Mouse (Mus musculus): Measurements from ENCODE around the gene Klc1. TPM values are rescaled to one million over a fixed set of nuclear protein-coding genes. Genes with fewer than 3 reads are reported as not detected.

Klc1 gene
- total RNA-seq, 1 experiment from 2014 or later, result 73.9 TPM

DNA sequence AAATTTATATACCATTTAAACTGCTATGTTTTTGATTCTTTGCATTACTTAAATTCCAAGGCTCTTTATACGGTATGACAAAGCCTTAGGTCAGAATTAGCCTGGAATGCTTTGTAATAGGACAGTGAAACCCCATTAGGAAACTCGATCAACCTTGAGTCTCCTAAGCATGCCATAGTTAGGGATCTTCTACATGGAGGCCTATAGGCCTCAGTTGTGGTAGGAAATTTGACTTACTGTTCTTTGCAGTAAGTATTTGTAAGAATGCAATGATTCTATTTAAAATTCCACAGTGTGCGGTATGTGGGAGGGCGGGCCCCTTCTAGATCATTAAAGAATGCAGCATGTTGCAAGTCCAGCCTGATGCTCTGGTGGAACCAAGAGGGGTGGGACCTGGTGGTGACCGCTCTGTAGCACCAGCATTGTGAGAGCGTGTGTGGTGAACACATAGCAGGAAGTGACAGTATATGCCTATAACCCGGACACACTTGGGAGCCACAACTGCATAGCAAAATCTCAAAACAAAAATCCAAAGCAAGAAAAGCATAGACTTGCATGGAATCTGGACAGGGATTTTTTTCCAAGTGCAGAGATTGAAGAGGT, 1.8 kb downstream of the Klc1 start:
- no peak for ATAC-seq (replicated peaks in 1 of 2; ENCODE audit: insufficient read depth in 1 of 2, low FRiP score in 2 of 2, low TSS enrichment in 1 of 2, low read depth in 1 of 2, poor library complexity in 2 of 2, severe bottlenecking in 2 of 2)

DNA sequence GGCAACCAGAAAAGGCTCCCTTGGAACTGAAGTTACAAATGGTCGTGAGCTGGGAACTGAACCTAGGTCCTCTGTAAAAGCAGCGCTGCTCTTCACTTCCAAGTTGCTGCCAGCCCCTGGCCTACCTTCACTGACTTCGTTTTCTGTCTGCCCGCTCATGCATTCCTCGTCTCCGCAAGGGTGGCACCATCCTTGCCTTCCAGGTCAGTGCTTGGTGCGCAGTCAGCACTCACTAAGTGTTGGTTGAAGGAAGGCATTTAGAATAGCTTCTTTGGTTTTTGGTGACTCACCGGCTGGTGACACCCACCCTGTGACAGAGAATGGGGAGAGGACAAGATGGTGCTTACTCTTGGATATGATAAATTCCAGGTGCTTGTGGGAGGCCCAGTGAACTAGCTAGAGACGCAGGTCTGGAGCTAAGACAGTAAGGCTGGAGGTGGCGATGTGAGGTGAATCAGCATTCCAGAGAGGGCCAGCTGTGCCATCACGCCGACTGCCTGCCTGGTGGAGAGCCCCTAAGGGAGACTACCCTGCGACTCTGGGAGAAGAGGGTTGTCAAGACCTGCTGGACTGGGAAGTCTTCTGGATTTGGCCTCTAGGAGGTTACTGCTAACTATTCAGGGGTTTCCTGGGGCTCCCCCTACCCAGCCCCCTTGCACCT, 4.1 kb downstream of the Klc1 start:
- ATAC-seq (replicated peaks in 1 of 2; ENCODE audit: insufficient read depth in 1 of 2, low FRiP score in 2 of 2, low TSS enrichment in 1 of 2, low read depth in 1 of 2, poor library complexity in 2 of 2, severe bottlenecking in 2 of 2), result no peak

DNA sequence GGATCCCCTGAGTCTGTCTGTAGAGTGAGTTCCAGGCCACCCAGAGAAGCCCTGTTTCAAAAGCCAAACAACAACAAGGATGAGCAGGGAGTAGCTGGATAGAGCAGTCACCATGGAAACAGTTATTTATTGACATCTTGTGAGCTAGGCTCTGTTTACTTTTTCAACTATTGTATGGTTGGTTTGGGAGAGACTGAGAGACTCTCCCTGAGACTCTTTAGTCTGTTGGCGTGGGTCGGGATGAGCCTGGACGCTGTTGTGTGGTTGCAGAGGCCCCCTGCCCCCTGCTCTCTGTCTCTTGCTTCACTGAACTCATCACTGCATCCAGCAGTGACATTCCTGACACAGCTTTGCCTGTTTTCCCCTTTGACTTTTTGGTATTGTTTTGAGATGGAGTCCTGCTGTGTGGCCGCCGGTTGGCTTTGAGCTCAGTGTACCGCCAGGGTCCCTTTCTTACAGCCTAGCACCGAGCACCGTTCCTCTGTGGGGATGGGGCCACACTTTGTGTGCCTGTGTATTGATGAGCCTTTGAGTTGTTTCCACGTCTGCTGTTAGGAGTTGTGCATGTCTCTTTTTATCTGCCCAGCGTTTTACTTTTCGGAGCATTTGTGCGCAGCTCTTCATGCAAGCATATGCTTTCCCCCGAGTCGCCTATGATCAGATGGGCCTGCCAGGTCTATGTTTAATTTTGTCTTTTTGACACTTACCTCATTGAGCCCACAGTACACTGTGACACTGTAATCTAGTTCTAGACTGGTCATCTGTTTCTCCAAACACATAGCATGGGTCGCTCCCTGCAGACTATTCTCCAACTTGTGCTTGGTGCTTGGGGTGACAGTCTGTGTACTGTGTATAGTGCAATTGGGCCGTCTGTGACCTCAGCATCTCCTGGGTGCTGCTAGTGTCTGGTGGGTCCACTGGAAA, 7.9 kb downstream of the Klc1 start:
- ATAC-seq (replicated peaks in 1 of 2; ENCODE audit: insufficient read depth in 1 of 2, low FRiP score in 2 of 2, low TSS enrichment in 1 of 2, low read depth in 1 of 2, poor library complexity in 2 of 2, severe bottlenecking in 2 of 2), result no peak

DNA sequence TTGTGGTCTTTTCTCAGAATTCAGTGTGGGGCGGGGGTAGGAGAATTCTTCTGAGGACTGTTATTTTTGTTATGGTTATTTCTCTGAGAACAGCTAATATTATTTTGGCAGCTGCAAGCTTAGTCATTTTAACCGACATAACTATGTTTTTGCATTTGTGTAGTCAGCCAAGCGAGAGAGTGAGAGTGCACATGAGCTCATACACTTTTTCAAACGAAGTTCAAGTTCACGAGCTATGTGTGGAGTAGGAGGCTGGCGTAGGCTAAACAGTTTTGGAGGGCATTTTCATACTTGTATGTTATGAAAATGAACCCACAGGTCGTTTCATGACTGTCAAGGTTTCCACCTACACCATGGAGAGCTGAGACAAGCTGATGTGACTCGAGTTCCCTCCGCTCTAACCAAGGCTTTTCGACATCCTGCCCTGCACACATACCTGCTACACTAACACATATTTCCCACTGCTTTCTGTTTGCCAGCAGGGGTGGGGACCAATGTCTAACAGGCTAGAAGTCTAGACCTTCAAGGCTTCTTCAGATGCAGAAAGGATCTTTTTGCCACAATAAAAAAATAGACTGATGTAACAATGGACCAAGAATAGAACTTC, 9.8 kb downstream of the Klc1 start:
- ATAC-seq (replicated peaks in 1 of 2; ENCODE audit: insufficient read depth in 1 of 2, low FRiP score in 2 of 2, low TSS enrichment in 1 of 2, low read depth in 1 of 2, poor library complexity in 2 of 2, severe bottlenecking in 2 of 2), result no peak

DNA sequence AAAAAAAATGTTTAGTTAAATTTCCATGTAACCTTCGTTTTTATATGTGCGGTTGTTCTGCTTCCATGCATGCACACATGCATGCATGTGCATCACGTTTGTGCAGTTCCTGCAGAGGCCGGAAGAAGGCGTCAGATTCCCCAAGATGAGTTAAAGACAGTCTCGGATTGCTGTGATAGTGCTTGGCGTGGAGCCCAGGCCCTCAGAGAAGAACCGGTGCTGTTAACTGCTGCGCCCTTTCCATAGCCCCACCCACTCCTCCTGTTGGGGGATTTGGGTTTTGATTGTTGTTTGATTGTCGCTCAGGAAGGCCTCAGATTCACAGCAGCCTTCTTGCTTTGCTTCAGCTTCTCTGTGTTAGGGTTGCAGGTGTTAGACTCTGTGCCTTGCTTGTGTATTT, 10.7 kb downstream of the Klc1 start:
- peak in 1 of 2 experiments; percentile 22; a peak in 1 of 4 replicates for ATAC-seq (replicated peaks in 1 of 2; ENCODE audit: insufficient read depth in 1 of 2, low FRiP score in 2 of 2, low TSS enrichment in 1 of 2, low read depth in 1 of 2, poor library complexity in 2 of 2, severe bottlenecking in 2 of 2)

DNA sequence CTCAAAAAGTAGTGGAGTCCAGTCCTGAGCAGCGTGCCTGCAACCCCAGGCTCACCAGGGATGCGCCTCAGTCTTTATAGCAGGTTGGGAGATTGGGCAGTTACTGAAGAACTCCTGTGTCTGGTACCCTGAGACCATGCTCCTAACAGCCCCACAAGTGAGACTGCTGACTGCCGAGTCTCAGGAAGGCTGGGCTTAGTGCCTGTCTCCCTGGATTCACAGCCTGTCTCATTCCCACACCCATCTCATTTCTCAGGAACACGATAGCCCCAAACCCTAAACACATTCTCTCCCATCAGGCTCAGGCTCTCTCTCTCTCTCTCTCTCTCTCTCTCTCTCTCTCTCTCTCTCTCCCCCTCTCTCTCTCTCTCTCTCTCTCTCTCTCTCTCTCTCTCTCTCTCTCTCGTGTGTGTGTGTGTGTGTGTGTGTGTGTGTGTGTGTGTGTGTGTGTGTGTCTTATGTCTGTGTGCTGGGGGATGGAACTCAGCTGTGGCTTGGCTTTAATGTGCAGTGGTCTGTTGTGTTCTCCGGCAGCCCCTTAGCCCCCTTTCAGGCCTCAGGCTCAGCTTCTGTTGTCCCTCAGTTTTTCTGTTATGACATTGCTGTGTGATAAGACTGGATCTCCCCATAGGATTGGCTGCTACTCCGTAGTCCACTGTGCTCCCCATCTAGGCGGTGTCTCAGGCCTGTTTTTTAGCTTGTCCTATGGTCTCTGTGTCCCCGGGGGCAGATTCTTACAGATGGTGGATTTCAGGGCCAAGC, 11.3 kb downstream of the Klc1 start:
- ATAC-seq (replicated peaks in 1 of 2; ENCODE audit: insufficient read depth in 1 of 2, low FRiP score in 2 of 2, low TSS enrichment in 1 of 2, low read depth in 1 of 2, poor library complexity in 2 of 2, severe bottlenecking in 2 of 2), result no peak

DNA sequence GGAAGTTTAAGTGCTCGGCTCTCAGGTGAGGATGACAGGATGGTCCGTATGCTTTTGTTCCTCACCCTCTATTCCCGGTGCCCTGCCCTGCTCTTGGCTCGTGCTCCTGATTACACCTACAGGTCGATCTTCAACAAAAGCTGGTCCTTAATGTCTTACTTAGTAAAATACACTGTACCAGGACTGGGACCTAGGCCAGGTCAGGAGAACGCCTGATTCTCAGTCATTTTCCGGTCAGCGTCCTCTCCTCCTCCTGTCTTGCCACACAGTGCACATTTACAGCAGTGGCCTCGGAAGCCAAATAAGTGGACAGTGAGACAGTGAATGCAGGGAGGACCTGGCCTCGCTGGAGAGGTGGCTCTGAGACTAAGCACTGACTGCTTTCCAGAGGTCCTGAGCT, 12.0 kb downstream of the Klc1 start:
- no peak for ATAC-seq (replicated peaks in 1 of 2; ENCODE audit: insufficient read depth in 1 of 2, low FRiP score in 2 of 2, low TSS enrichment in 1 of 2, low read depth in 1 of 2, poor library complexity in 2 of 2, severe bottlenecking in 2 of 2)

DNA sequence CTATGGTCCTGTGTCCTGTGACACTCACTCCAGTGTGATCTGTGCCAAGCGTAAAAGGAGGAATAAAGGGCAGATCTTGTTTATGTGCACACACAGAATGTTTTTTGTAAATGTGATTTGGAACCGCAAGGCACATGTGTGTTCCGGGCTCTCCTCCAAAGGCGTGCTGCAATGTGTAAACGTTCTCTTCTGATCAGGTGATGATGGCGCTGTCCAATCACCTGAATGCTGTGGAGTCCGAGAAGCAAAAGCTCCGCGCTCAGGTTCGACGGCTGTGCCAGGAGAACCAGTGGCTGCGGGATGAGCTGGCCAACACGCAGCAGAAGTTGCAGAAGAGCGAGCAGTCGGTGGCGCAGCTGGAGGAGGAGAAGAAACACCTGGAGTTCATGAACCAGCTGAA, 15.5 kb downstream of the Klc1 start:
- ATAC-seq (replicated peaks in 1 of 2; ENCODE audit: insufficient read depth in 1 of 2, low FRiP score in 2 of 2, low TSS enrichment in 1 of 2, low read depth in 1 of 2, poor library complexity in 2 of 2, severe bottlenecking in 2 of 2), result no peak

DNA sequence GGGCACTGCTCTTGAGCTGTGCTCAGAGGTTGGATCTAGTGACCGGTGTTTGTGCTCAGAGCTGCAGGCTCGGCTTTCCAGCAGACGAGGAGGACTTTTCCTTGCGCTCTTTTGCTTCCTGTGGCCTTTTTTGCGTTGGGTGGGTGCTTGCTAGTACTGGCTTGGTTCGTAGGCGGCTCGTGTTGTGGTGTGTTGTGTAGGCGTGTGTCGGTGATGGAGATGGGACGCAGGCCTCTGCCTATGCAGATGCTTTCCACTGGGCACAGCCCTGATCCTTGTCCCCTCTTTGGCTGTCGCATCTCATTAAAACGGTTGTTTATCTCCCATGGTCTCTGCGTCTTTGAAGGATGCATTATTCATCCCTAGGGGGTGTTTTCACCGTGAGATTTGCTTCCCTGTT, 16.2 kb downstream of the Klc1 start:
- ATAC-seq (replicated peaks in 1 of 2; ENCODE audit: insufficient read depth in 1 of 2, low FRiP score in 2 of 2, low TSS enrichment in 1 of 2, low read depth in 1 of 2, poor library complexity in 2 of 2, severe bottlenecking in 2 of 2), result no peak

DNA sequence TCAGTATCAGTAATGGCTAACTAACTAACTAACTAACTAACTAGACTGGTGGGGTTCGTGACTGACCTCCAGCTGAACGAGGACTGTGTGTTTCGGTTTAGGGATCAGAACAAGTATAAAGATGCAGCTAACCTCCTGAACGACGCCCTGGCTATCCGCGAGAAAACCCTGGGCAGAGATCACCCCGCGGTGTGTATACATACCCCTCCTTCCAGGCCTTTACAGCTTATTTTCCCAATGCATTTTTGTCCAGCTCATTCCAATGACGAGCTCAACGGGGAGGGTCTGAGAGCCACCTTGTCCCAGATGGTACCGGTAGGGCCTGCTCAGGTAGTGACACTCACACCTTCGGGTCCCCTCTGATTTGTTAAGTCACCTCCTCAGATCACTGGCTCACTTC, 19.3 kb downstream of the Klc1 start:
- ATAC-seq (replicated peaks in 1 of 2; ENCODE audit: insufficient read depth in 1 of 2, low FRiP score in 2 of 2, low TSS enrichment in 1 of 2, low read depth in 1 of 2, poor library complexity in 2 of 2, severe bottlenecking in 2 of 2), result no peak

DNA sequence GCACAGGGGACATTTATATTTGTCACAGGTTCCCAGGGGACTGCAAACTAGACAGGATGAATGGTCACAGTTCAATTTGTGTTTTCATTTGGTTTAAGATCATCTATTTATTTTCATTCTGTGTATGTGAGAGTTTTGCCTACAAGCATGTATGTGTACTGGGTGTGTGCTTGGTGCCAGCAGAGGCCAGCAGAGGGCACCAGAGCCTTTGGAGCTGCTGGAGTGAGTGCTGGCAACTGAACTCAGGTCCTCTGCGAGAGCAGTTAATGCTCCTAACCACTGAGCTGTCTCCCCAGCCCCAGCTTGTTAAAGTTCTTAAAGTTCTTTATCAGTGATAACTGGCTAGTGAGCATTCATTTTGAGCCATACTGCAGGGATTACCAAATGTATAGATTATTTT, 20.9 kb downstream of the Klc1 start:
- no peak for ATAC-seq (replicated peaks in 1 of 2; ENCODE audit: insufficient read depth in 1 of 2, low FRiP score in 2 of 2, low TSS enrichment in 1 of 2, low read depth in 1 of 2, poor library complexity in 2 of 2, severe bottlenecking in 2 of 2)

DNA sequence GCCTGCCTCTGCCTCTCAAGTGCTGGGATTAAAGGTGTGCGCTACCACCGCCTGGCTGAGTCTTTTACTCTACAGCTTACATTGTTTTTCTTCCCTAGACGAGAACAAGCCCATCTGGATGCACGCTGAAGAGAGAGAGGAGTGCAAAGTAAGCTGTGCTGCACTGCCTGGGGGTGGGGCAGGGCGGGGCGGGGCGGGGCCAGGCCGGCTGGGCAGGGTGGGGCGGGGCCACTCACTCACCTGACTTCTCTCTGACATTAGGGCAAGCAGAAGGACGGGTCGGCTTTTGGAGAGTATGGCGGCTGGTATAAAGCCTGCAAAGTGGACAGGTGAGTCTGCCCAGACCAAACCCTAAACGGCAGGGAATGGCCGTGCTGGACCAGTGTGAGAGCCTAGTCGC, 26.5 kb downstream of the Klc1 start:
- ATAC-seq (replicated peaks in 1 of 2; ENCODE audit: insufficient read depth in 1 of 2, low FRiP score in 2 of 2, low TSS enrichment in 1 of 2, low read depth in 1 of 2, poor library complexity in 2 of 2, severe bottlenecking in 2 of 2), result no peak

DNA sequence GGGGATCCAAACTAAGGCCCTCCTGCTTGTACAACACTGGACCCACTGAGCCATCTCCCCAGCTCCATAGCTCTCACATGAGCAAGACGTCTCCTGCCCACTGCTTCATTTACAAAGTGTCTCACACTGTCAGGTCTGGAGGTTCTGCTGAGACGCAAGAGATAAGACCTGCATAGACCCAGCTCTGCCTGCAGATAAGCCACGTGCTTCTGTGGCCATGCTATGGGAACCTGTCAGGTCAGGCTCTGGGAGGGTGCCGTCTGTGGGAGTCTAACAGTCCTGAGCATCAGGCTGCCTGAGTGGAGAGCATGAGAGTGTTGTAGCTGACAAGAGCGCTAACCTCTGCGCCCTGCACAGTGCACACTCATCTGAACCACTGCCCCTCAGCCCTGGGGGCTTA, 28.4 kb downstream of the Klc1 start:
- no peak for ATAC-seq (replicated peaks in 1 of 2; ENCODE audit: insufficient read depth in 1 of 2, low FRiP score in 2 of 2, low TSS enrichment in 1 of 2, low read depth in 1 of 2, poor library complexity in 2 of 2, severe bottlenecking in 2 of 2)

DNA sequence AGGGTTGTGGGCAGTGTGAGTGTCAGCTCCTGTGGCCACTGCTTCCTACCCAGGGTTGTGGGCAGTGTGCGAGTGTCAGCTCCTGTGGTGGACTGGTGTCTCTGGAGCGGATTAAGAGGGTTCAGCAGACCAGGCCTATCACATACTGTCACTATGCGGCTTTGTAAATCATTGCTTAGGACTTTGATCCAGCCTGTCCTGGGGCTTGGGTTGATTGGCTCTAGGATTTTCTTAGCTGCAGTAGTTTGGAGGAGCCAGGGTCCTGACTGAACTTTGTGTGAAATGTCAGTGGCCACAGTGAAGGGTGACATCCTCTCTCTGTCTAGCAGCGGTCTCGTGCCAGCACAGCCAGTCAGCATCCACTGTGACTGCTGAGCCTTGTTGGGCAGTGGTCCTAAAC, 31.4 kb downstream of the Klc1 start:
- no peak for ATAC-seq (replicated peaks in 1 of 2; ENCODE audit: insufficient read depth in 1 of 2, low FRiP score in 2 of 2, low TSS enrichment in 1 of 2, low read depth in 1 of 2, poor library complexity in 2 of 2, severe bottlenecking in 2 of 2)

DNA sequence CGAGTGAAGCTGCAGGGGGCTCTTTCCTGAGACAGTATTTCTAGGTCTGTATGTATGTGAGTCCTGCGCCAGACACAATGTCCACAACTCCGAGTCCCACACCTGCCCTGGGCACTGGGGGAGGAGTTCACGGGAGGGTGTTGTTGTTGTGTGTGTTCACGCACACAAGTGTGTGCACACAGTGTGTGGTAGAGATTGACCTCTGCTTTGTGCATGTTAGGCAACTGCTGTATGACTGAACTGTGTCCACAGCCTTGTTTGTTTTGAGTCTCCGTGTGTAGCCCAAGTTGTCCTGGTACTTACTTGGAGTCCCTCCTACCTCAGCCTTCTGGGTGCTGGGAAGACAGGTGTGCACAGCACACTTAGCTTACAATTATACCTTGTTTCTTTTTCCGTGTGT, 32.0 kb downstream of the Klc1 start:
- no peak for ATAC-seq (replicated peaks in 1 of 2; ENCODE audit: insufficient read depth in 1 of 2, low FRiP score in 2 of 2, low TSS enrichment in 1 of 2, low read depth in 1 of 2, poor library complexity in 2 of 2, severe bottlenecking in 2 of 2)

DNA sequence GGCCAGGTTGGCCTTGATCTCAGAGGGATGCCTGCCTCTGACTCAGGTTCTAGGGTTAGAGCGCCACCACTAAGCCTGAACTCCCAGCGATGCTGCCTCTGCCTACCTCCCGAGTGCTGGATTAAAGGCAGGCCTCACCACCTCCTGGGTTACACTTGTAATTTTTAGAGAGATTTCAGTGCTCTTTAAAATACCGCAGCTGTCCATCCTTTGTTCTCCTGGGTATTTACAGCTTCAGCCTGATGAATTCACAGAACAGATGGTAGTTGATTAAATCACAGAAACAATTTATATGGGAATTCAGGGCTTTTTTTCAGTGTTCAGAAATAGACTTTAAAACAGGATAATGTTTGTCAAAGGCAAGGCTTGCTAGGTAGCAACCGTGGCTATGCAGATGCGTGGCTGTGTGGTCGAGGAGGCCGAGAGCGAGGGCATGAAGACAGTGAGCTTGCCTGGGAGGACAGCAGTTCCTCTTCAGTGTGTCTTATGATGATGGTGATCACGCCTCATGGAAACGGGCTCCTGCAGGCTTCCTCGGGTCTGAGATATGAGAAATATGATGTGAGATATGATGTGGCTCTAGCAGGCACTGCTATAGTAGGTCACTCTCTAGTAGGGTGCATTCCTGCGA, 32.9 kb downstream of the Klc1 start:
- ATAC-seq (replicated peaks in 1 of 2; ENCODE audit: insufficient read depth in 1 of 2, low FRiP score in 2 of 2, low TSS enrichment in 1 of 2, low read depth in 1 of 2, poor library complexity in 2 of 2, severe bottlenecking in 2 of 2), result no peak

DNA sequence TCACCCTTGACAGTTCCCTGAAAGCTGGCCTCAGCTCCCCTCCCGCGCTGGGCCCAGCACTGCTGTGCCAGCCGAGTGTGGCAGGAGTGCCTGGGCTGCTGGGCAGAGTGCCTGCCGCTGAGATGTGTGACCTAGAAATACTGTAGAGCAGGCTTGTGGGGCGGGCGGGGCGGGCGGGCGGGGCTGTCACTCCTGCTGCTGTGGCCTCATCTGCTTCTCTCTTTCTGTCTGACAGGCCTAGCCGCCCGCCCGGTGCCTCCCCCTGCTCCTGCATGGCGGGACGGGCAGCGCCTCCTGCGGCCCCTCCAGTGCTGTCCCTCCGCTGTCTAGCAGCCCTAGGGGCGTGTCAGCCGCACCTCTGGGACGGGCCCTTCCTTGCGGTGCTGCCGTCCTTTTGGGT, 35.5 kb downstream of the Klc1 start:
- no peak for ATAC-seq (replicated peaks in 1 of 2; ENCODE audit: insufficient read depth in 1 of 2, low FRiP score in 2 of 2, low TSS enrichment in 1 of 2, low read depth in 1 of 2, poor library complexity in 2 of 2, severe bottlenecking in 2 of 2)

Measured in hematopoietic stem cell, adult 5-6 weeks (primary cell).